Mouse (Mus musculus) MEL (cell line): ENCODE results near the gene Crb3. TPM values are rescaled to one million over a fixed set of nuclear protein-coding genes. Genes with fewer than 3 reads are reported as not detected.

Experiments used
- DNase-seq: peaks from one replicate; pipeline ENCODE4 v3.0.0; 2011; ENCODE audit warnings: low read depth, low spot score
- H3K27ac ChIP-seq: 2 replicates; pipeline ENCODE4 v1.5.1; 2012; ENCODE audit warnings: low read depth, mild to moderate bottlenecking, control low read depth, low read length, moderate library complexity; ENCODE audit not compliant: control insufficient read depth
- H3K27me3 ChIP-seq, 2 experiments: fragments of 150-350 bp in 1 of 2; sonication (generic) in 1 of 2; 2 replicates each; pipeline ENCODE4 v1.6.1; 2012; ENCODE audit warnings: low read length in 2 of 2, mild to moderate bottlenecking in 2 of 2, improper control_type of control experiment in 1 of 2, moderate library complexity in 1 of 2; ENCODE audit not compliant: insufficient read depth in 2 of 2, control insufficient read depth in 1 of 2
- H3K36me3 ChIP-seq, 2 experiments: 2 replicates each; pipeline ENCODE4 v1.6.1; 2012 to 2014; ENCODE audit warnings: low read length in 2 of 2, improper control_type of control experiment in 1 of 2, inconsistent platforms in 1 of 2, mild to moderate bottlenecking in 1 of 2; ENCODE audit not compliant: insufficient read depth in 2 of 2, control insufficient read depth in 1 of 2
- H3K4me1 ChIP-seq, 2 experiments: fragments of 150-350 bp in 1 of 2; sonication (generic) in 1 of 2; 2 replicates each; pipeline ENCODE4 v1.6.1; 2012; ENCODE audit warnings: low read length in 2 of 2, improper control_type of control experiment in 1 of 2, mild to moderate bottlenecking in 1 of 2; ENCODE audit not compliant: insufficient read depth in 2 of 2, control insufficient read depth in 1 of 2
- H3K4me3 ChIP-seq, 2 experiments: fragments of 150-350 bp in 1 of 2; sonication (generic) in 1 of 2; 2 replicates each; pipeline ENCODE4 v1.5.1; 2012; ENCODE audit warnings: low read depth in 2 of 2, low read length in 2 of 2, mild to moderate bottlenecking in 2 of 2, moderate library complexity in 2 of 2, control low read depth in 1 of 2, improper control_type of control experiment in 1 of 2; ENCODE audit not compliant: control insufficient read depth in 1 of 2, insufficient read depth in 1 of 2
- H3K79me2 ChIP-seq: 2 replicates; pipeline ENCODE4 v1.6.1; 2012; ENCODE audit warnings: mild to moderate bottlenecking, low read length, moderate library complexity; ENCODE audit not compliant: control insufficient read depth, poor library complexity, insufficient read depth
- H3K9ac ChIP-seq: 2 replicates; pipeline ENCODE4 v1.6.1; 2012; ENCODE audit warnings: low read depth, mild to moderate bottlenecking, control low read depth, low read length, moderate library complexity; ENCODE audit not compliant: control insufficient read depth, poor library complexity, severe bottlenecking
- H3K9me3 ChIP-seq: fragments of 150-350 bp; sonication (generic); replicated peaks from 2 replicates; pipeline ENCODE4 v1.6.1; 2012; ENCODE audit warnings: mild to moderate bottlenecking, low read length, improper control_type of control experiment, moderate library complexity; ENCODE audit not compliant: insufficient read depth
- CHD1 ChIP-seq: IDR thresholded peaks from 2 replicates; pipeline ENCODE4 v1.6.1; 2012; ENCODE audit warnings: low read depth, mild to moderate bottlenecking, inconsistent platforms, low read length, improper control_type of control experiment
- CTCF ChIP-seq, 3 experiments: IDR thresholded peaks in 2 of 3; conservative IDR thresholded peaks in 1 of 3; 2 replicates each; pipeline ENCODE4 v1.5.1; 2011 to 2012; ENCODE audit warnings: low read length in 3 of 3, low read depth in 2 of 3, mild to moderate bottlenecking in 2 of 3, improper control_type of control experiment in 1 of 3, inconsistent platforms in 1 of 3, mixed read lengths in 1 of 3, moderate library complexity in 1 of 3; ENCODE audit not compliant: control insufficient read depth in 1 of 3, insufficient read depth in 1 of 3, poor library complexity in 1 of 3, severe bottlenecking in 1 of 3
- E2F4 ChIP-seq: IDR thresholded peaks from 2 replicates; pipeline ENCODE4 v1.6.1; 2011; ENCODE audit warnings: low read depth, low read length, improper control_type of control experiment, borderline replicate concordance
- ELF1 ChIP-seq: IDR thresholded peaks from 2 replicates; pipeline ENCODE4 v1.6.1; 2014; ENCODE audit warnings: low read depth, mild to moderate bottlenecking, inconsistent platforms, low read length, improper control_type of control experiment, moderate library complexity
- ETS1 ChIP-seq: IDR thresholded peaks from 2 replicates; pipeline ENCODE4 v1.6.1; 2012; ENCODE audit warnings: low read depth, mild to moderate bottlenecking, inconsistent platforms, low read length, improper control_type of control experiment, moderate library complexity
- GATA1 ChIP-seq: IDR thresholded peaks from 2 replicates; pipeline ENCODE4 v1.6.1; 2011; ENCODE audit warnings: low read depth, low read length, improper control_type of control experiment
- MXI1 ChIP-seq: IDR thresholded peaks from 2 replicates; pipeline ENCODE4 v1.6.1; 2011; ENCODE audit warnings: mild to moderate bottlenecking, low read depth, low read length, improper control_type of control experiment
- MYB ChIP-seq: IDR thresholded peaks from 2 replicates; pipeline ENCODE4 v1.6.1; 2011; ENCODE audit warnings: mild to moderate bottlenecking, low read depth, low read length, improper control_type of control experiment
- NELFE ChIP-seq: IDR thresholded peaks from 2 replicates; pipeline ENCODE4 v1.6.1; 2011; ENCODE audit warnings: low read depth, low read length, improper control_type of control experiment
- POLR2A ChIP-seq, 2 experiments: IDR thresholded peaks; 2 replicates each; pipeline ENCODE4 v1.6.1; 2011 to 2012; ENCODE audit warnings: low read length in 2 of 2, mild to moderate bottlenecking in 2 of 2, control low read depth in 1 of 2, improper control_type of control experiment in 1 of 2, low read depth in 1 of 2, moderate library complexity in 1 of 2; ENCODE audit not compliant: control insufficient read depth in 1 of 2, insufficient read depth in 1 of 2, poor library complexity in 1 of 2
- POLR2AphosphoS5 ChIP-seq: IDR thresholded peaks from 2 replicates; pipeline ENCODE4 v1.6.1; 2012; ENCODE audit warnings: low read depth, borderline replicate concordance, mild to moderate bottlenecking, inconsistent platforms, low read length, moderate library complexity, mixed read lengths
- RAD21 ChIP-seq: IDR thresholded peaks from 2 replicates; pipeline ENCODE4 v1.6.1; 2011; ENCODE audit warnings: mild to moderate bottlenecking, low read depth, low read length, improper control_type of control experiment
- SMC3 ChIP-seq: IDR thresholded peaks from 2 replicates; pipeline ENCODE4 v1.6.1; 2011; ENCODE audit warnings: low read depth, low read length, improper control_type of control experiment
- UBTF ChIP-seq: IDR thresholded peaks from 2 replicates; pipeline ENCODE4 v1.6.1; 2012; ENCODE audit warnings: low read depth, mild to moderate bottlenecking, inconsistent platforms, low read length, improper control_type of control experiment, moderate library complexity, borderline replicate concordance; ENCODE audit not compliant: insufficient read depth
- USF1 ChIP-seq: IDR thresholded peaks from 2 replicates; pipeline ENCODE4 v1.6.1; 2014; ENCODE audit warnings: low read depth, mild to moderate bottlenecking, inconsistent platforms, low read length, improper control_type of control experiment, moderate library complexity
- ZKSCAN1 ChIP-seq: IDR thresholded peaks from 2 replicates; pipeline ENCODE4 v1.6.1; 2012; ENCODE audit warnings: low read depth, mild to moderate bottlenecking, inconsistent platforms, low read length, improper control_type of control experiment, moderate library complexity
- ZNF384 ChIP-seq: IDR thresholded peaks from 2 replicates; pipeline ENCODE4 v1.6.1; 2012; ENCODE audit warnings: low read depth, mild to moderate bottlenecking, inconsistent platforms, low read length, improper control_type of control experiment
- polyA plus RNA-seq, 2 experiments: library from polyadenylated mRNA; stranded (reverse) in 1 of 2; unstranded in 1 of 2; fragments of >175 nt in 1 of 2; fragments of >200 nt in 1 of 2; gene quantifications; 2 replicates each; pipeline versions ENCODE4 v1.2.1 to v1.2.4; 2012; ENCODE audit warnings: low replicate concordance in 2 of 2, low read depth in 1 of 2; ENCODE audit not compliant: insufficient read length in 2 of 2, insufficient read depth in 1 of 2, missing spikeins in 1 of 2
- total RNA-seq: library from RNA; depleted of rRNA; stranded (reverse); fragments of 300-350 nt; gene quantifications from 2 replicates; pipeline ENCODE4 v1.2.3, GENCODE M21; 2012

Gene Crb3
- total and polyA plus RNA-seq, 3 experiments = 0.19 TPM; not detected in 2

- TF ChIP-seq GATA1 = no peak
- no peak for TF ChIP-seq USF1
- peak; percentile 19 for TF ChIP-seq RAD21
- no peak for TF ChIP-seq POLR2A (IDR thresholded peaks at IDR 0.05; ENCODE audit: control insufficient read depth in 1 of 2, insufficient read depth in 1 of 2, low read depth in 1 of 2, low read length in 2 of 2, poor library complexity in 1 of 2)
- TF ChIP-seq MYB = no peak
- TF ChIP-seq CHD1 = no peak
- TF ChIP-seq ZKSCAN1 = no peak
- TF ChIP-seq ELF1 = no peak
- peak; percentile 22; the same call in 1 of the 2 replicates for TF ChIP-seq SMC3
- TF ChIP-seq CTCF (IDR thresholded peaks at IDR 0.05 in 2 of 3, conservative IDR thresholded peaks at IDR 0.05 in 1 of 3; ENCODE audit: control insufficient read depth in 1 of 3, insufficient read depth in 1 of 3, low read depth in 2 of 3, low read length in 3 of 3, poor library complexity in 1 of 3, severe bottlenecking in 1 of 3) = peak in 1 of 3 experiments; percentile 16; a peak in 2 of 6 replicates
- Histone ChIP-seq H3K9me3 (no peaks in the 10 kb centered on the region), H3K9ac (no peak overlapping the region), H3K36me3 (peaks cover 0 to 5% of the 10 kb centered on the region in 2 experiments; a peak in 2 of 4 replicates), H3K4me1 (peaks cover 0 to 7% of the 10 kb centered on the region in 2 experiments; a peak in 2 of 4 replicates), H3K79me2 (no peaks in the 10 kb centered on the region), H3K4me3 (no peak overlapping the region), H3K27ac (no peak overlapping the region), H3K27me3 (no peaks in the 10 kb centered on the region)
- no peak for DNase-seq
Measured at GRCm38 (mm10) chr17:57099629-57100325, 40.9 kb downstream of the Crb3 start.

DNA sequence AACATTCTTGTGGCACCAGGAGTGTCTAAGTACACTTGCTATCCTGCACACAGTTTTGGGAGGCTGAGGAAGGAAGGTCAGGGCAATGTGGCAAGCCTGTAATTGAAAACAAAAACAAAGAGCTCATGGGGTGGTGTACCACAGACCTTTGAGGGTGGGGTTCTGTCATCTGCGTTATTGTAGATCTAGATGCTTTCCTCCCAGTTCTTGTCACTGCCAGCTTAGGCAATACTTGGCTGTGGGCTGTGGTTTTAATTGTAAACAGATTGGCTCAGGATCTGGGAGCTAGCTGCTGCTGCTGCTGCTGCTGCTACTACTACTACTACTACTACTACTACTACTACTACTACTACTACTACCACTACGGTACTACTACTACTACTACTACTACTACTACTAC is 43.4 kb downstream of the Crb3 start:
- no peak overlapping the region for H3K9ac ChIP-seq
- H3K4me3 ChIP-seq = no peak overlapping the region
- no peak for DNase-seq
- no peak overlapping the region for H3K27ac ChIP-seq
- peaks cover 0 to 9% of the 10 kb centered on the region in 2 experiments; a peak in 2 of 4 replicates for H3K36me3 ChIP-seq
- TF ChIP-seq ZNF384 = no peak
- TF ChIP-seq MXI1 = no peak
- no peak for TF ChIP-seq ETS1
- no peaks in the 10 kb centered on the region for H3K27me3 ChIP-seq
- H3K4me1 ChIP-seq = peaks cover 0 to 12% of the 10 kb centered on the region in 2 experiments; a peak in 3 of 4 replicates
- no peaks in the 10 kb centered on the region for H3K9me3 ChIP-seq
- H3K79me2 ChIP-seq = no peaks in the 10 kb centered on the region

GRCm38 (mm10) chr17:57104496-57104895 is 45.6 kb downstream of the Crb3 start:
- Histone ChIP-seq H3K36me3 (peaks cover 0 to 20% of the 10 kb centered on the region in 2 experiments; a peak in 2 of 4 replicates), H3K4me3 (peak overlapping the region; percentile 67 to 96), H3K9ac (peak overlapping the region; percentile 63), H3K9me3 (no peaks in the 10 kb centered on the region), H3K27ac (no peak overlapping the region; the same call in 1 of the 2 replicates), H3K79me2 (no peaks in the 10 kb centered on the region), H3K27me3 (no peaks in the 10 kb centered on the region), H3K4me1 (peaks cover 0 to 27% of the 10 kb centered on the region in 2 experiments; a peak in 3 of 4 replicates)
- peak; percentile 41 for DNase-seq
- TF ChIP-seq GATA1 (no peak), ELF1 (no peak), SMC3 (no peak), NELFE (0 out of 2 replicates have a peak, but pooled peaks have one; percentile 7), POLR2AphosphoS5 (no peak), UBTF (no peak), POLR2A (IDR thresholded peaks at IDR 0.05; ENCODE audit: control insufficient read depth in 1 of 2, insufficient read depth in 1 of 2, low read depth in 1 of 2, low read length in 2 of 2, poor library complexity in 1 of 2) (no peak), E2F4 (no peak)
